Mouse (Mus musculus) cerebellum, postnatal 14 days (tissue): ENCODE measurements at regions not wholly inside any gene's neighbourhood (a gene's known extent, or its start where the extent isn't known, plus 50 kb on each side); places are given as distances from the start of the nearest gene placed in this dataset.

Experiments used
- DNase-seq, 2 experiments: peaks; one replicate each; pipeline ENCODE4 v3.0.0; 2021; ENCODE audit warnings: mixed read lengths in 2 of 2

GRCm38 (mm10) chr1:151045334-151045733 lies 52.1 kb upstream of the Hmcn1 start:
- DNase-seq: no peak

GRCm38 (mm10) chr1:151046626-151047025 lies 53.4 kb upstream of the Hmcn1 start:
- DNase-seq: no peak

- no peak for DNase-seq
These were observed 56.7 kb upstream of the Hmcn1 start for GRCm38 (mm10) chr1:151049726-151050506.

GRCm38 (mm10) chr1:151050507-151050816 lies 57.2 kb upstream of the Hmcn1 start:
- no peak for DNase-seq

GRCm38 (mm10) chr1:151053268-151053667 lies 60.0 kb upstream of the Hmcn1 start:
- no peak for DNase-seq

GRCm38 (mm10) chr1:151055396-151055795 lies 62.2 kb upstream of the Hmcn1 start:
- DNase-seq: no peak

GRCm38 (mm10) chr1:151059546-151060136 lies 66.4 kb upstream of the Hmcn1 start:
- DNase-seq: no peak

GRCm38 (mm10) chr1:151065090-151065567 lies 71.9 kb upstream of the Hmcn1 start:
- DNase-seq: no peak

GRCm38 (mm10) chr1:151066379-151067128 lies 73.3 kb upstream of the Hmcn1 start:
- DNase-seq: no peak

- no peak for DNase-seq
These were observed 81.5 kb upstream of the Hmcn1 start for GRCm38 (mm10) chr1:151074508-151075314.

GRCm38 (mm10) chr1:151075541-151075940 lies 82.3 kb upstream of the Hmcn1 start:
- no peak for DNase-seq

GRCm38 (mm10) chr1:151078909-151079522 lies 85.8 kb upstream of the Hmcn1 start:
- DNase-seq: peak; percentile 90 to 93

GRCm38 (mm10) chr1:151079614-151080360 lies 86.6 kb upstream of the Hmcn1 start:
- no peak for DNase-seq

- DNase-seq: no peak
These were observed 87.3 kb upstream of the Hmcn1 start for GRCm38 (mm10) chr1:151080510-151080980.

- DNase-seq: no peak
These were observed 89.3 kb upstream of the Hmcn1 start for GRCm38 (mm10) chr1:151082510-151083033.

GRCm38 (mm10) chr1:151083806-151084205 lies 90.6 kb upstream of the Hmcn1 start:
- DNase-seq: no peak

- DNase-seq: no peak
These were observed 93.0 kb upstream of the Hmcn1 start for GRCm38 (mm10) chr1:151086111-151086859.

- DNase-seq: no peak
These were observed 94.0 kb upstream of the Hmcn1 start for GRCm38 (mm10) chr1:151087151-151087660.

- peak in 1 of 2 experiments; percentile 6 for DNase-seq
These were observed 94.4 kb upstream of the Gm47985 start for GRCm38 (mm10) chr1:151087811-151088511.
